Mouse (Mus musculus) embryo, embryonic 10 days (tissue): ENCODE data around the gene Rslcan18.
A peak's percentile ranks its signal among the peaks of the same experiment; 100 is the strongest.
"Not testable (repeated sequence)": the region's sequence is repeated elsewhere in the genome, so short reads cannot be mapped to it uniquely, and the experiment has no call there.

Experiments used
- DNase-seq: peaks from one replicate; pipeline ENCODE4 v3.0.0-alpha.2; 2015; ENCODE audit warnings: low spot score

Gene Rslcan18

DNA sequence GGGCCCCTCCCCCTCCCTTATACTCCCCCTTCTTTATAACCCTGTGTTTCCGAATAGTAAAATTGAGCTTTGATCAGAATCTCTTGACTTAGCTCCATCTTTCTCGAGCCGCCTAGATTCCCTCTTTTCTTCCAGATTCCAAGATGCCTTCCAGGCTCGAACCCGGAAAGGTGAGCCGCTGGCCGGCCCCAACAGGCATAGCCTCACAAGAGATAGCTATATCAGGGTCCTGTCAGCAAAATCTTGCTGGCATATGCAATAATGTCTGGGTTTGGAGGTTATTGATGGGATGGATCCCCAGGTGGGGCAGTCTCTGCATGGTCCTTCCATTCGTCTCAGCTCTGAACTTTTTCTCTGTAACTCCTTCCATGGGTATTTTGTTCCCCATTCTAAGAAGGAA, at the start of gene Rslcan18:
Gene Rslcan18, minus strand, starts transcription at position 101 of the 400 bp plus-strand sequence.
- not testable (repeated sequence) for DNase-seq

- peak; percentile 86 for DNase-seq
These were observed 12.1 kb upstream of the Rslcan18 start for GRCm38 (mm10) chr13:67128038-67128721.

DNA sequence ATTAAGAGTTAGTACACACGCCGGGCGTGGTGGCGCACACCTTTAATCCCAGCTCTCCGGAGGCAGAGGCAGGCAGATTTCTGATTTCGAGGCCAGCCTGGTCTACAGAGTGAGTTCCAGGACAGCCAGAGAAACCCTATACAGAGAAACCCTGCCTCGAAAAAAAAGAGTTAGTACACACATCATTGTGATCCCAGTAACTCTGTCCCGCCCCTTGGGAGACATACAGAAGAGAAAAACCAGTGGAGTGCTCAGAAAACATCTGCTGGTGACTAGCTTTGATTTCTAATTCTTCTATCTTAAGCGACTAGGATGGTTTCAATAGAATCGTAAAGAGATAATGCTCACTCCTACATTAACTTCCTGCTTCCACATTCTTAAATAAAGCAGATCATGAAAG, 11.4 kb upstream of the Rslcan18 start:
- not testable (repeated sequence) for DNase-seq

DNA sequence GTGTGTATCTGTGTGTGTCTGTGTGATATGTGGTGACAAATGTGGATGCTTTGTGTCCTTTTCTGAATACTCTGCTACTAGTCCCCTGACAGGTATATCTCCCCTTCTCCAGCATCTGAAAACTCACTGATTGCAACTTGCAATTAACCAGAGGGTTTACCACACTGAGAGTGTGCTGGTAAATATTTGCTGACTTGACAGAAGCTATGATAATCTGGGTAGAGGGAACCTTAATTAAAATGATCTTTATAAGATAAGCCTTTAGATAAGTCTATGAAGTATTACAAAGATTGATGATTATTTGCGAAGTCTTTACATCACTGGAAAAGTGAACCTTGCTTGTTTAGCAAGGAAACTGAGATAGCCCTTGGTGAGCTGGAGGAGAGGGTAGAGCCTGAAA, 8.4 kb upstream of the Rslcan18 start:
- no peak for DNase-seq

DNA sequence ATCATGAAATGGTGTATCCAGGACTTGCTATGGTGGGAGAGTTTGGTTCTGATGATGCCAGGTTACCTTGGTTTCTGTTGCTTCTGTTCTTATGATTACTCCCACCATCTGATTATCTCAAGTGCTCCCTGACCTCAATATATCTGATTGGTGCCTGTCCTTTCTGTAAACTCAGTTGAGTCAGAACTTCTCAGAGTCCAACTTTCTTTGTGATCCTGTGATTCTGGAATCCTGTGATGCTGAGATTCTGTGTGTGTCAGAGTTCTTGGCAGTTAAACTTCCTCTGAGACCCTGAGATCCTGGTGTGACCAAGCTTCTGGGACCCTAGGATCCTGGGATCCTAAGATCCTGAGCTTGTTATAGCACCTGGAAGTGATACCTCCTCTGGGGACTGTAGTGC, 5.3 kb upstream of the Rslcan18 start, which contains the start of gene Zfp759:
Gene Zfp759, plus strand, starts transcription at position 301 of the 400 bp plus-strand sequence.
- DNase-seq = not testable (repeated sequence)

DNA sequence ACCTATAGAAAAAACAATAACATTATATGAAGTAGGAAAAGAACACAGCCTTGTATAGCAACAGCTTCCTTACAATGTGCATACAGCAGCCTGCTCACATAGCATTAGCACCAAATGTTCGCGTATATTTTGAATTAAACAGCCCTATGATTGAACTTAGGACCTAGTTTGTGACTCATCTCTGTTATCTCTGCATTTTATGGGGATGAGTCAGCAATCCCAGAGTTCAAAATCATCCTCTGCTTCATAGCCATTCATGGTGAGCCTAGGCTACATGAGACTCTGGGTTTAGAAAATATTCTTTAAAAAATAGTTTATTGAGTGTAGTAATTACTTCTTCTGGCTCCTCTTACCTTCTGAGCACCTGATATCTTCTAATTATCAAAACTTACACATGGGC, 2.8 kb downstream of the Rslcan18 start:
- no peak for DNase-seq

DNA sequence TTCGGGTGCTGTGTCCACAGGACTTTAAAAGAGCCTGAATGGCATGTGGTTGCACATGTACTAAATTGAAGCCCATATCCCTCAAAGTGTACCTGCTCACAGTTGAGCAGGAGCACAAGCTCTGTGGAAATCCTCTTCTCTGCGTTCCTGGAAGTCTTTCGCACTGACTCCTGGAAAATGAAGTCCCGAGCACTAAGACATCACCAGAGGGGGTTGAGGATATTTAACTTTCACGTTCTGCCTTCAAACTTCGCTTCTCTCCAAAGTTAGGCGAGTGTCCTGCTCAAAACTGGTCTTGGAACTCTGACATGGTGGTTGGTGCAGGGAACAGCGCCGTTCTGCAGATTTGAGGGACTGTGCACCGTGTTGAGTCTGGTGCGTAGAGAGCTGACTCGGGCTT, 4.0 kb downstream of the Rslcan18 start:
- no peak for DNase-seq

GRCm38 (mm10) chr13:67108821-67109206, 7.2 kb downstream of the Rslcan18 start:
- no peak for DNase-seq

DNA sequence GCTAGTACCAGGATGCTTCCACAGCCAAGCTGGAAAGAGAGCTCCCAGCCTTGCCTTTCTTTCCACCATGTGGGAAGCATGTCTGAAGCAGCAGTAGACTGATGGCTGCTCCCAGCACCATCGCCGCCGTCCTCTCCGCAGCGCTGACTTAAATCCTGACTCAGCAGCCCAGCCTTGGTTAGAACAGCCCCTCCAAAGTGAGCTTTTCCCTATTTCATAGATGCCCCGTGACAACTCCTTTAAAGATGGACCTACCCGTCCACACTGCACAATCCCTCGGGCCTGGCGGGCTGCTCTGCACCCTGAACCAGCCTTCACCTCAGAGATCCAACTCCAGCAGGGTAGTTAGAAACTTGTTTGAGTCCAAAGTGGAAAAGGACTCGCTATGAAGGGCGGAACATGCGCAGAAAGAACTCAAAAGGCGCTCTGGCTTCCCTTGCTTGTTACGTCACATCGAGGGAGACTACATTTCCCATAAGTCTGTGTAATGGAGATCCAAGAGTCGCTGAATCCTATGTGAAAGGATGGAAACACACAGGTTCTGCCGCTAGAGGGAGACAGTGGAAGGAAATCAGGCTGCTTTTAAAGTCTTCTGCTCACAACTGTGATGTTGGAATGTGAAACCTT, 7.8 kb downstream of the Rslcan18 start, which contains the start of gene Gm28557:
Gene Gm28557, minus strand, starts transcription at position 411 of the 627 bp plus-strand sequence.
- DNase-seq = peak; percentile 99

DNA sequence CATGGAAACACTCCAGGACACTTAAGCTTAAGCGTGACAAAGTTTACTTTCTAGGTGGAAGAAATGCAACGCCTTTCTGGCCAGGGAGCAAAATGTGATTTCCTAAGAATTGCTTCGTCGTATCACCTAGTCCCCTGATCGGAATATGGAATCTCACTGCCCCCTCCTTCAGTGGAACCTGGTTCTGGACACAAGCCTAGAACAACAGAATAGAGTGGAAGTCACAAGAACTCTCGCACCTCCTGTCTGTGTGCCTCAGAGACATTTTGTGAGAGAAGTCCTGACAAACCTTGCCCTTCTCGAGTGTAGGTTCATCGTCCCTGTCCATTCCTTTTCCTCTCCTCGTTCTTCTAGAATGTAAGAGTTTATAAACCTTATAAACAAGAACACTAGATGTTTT, 8.4 kb downstream of the Rslcan18 start:
- DNase-seq = no peak

DNA sequence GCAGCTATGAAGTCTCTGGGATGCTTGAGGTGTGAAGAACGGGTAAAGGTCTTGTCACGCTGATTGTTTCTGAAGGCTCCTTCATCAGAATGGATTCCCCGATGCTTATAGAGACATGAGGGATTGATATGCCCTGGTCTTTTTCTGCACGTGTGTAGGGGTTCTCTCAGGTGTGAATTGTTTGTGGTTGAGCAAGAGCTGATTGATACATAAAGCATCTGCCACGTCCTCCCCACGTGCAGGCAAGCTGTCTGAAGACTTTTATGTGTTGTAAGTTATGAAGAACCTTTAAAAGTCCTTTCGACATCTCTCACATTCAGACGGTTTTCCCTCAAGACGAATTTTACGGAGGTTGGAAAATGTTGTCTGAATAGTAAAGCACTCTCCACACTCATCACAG, 18.2 kb downstream of the Rslcan18 start, which contains the start of gene Zfp708:
Gene Zfp708, minus strand, starts transcription at position 101 of the 400 bp plus-strand sequence.
- no peak for DNase-seq

DNA sequence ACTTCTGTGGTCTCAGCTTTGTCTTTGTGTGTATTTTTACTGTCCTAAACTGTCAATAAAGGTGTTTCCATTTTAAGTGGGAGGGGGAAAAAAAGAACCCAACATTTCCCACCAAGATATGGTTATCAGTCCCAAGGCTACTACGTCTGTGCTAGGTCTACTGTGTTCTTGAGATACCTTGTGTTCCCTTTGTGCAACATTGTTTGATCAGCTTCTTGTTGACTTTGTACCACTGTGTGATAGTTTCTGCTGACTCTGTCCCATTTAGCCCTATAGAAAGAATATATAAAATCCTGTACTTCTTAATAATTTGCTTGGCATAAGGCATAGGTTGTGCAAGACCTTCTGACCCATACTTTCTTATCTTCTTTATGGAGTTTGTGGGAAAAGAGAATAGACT, 25.9 kb downstream of the Rslcan18 start:
- no peak for DNase-seq

GRCm38 (mm10) chr13:67081946-67082345, 34.1 kb downstream of the Rslcan18 start:
- no peak for DNase-seq

DNA sequence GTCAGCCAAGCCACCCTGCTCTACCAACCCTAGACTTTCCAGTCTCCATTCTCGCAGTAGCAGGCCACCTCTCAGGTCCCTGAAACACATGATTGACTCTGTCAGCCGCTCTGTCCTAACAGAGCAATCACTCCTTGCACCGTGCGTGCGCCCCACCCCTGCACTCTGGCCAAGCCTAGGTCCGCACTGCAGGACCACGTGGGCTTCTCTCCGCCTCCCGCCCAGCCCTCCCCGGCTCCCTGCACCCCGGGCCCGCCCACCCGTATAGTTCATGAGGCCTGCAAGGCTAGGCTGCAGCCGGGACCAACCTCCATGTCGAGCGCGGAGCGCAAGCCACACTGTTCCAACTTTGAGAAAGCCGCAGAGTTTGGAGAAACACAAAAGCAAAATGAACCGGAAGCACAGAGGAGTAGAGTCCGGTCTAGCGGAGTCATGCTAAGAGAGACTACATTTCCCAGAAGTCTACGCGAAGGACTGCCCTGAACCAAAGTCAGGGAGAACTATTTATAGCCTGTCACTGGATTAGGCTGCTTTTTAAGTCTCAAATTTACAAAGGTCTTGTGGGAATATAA, 34.8 kb downstream of the Rslcan18 start:
- DNase-seq = peak; percentile 87

DNA sequence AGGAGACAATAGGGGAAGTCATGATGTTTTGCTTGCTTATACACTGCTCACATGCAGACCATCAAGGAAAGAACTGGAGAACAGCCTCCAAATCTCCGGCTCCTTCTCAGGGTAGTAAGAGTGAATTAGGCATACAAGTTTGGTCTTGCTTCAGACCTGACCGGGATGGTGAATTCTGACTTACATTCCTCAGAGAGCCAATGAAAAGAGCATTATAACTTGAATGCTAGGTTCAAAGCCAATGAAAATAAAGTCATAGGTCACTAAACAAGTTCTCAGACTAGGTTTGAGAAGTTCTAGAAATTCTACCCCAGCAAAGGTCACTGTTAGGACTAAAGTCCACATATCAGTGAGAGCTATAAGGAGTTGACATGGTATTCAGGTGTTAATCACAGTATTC, 38.8 kb downstream of the Rslcan18 start:
- no peak for DNase-seq

DNA sequence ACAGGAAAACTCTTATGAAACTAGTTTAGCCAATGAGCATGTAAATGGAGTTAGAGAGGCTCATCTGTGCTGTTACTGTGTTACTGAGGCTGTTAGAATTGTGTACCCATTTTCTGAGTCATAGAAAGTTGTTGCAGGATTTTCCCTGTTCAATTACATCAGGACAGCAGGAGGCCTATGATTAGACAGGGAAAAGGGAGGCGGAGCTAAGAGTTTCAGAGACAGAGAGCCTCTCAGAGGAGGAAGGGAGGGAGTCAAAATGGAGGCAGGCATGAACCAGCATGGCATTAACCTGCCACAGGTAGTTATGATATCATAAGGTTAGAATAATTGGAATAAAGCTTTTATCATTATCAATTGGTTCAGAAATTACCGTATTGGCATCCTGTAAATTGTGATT, 43.3 kb downstream of the Rslcan18 start:
- DNase-seq = no peak

DNA sequence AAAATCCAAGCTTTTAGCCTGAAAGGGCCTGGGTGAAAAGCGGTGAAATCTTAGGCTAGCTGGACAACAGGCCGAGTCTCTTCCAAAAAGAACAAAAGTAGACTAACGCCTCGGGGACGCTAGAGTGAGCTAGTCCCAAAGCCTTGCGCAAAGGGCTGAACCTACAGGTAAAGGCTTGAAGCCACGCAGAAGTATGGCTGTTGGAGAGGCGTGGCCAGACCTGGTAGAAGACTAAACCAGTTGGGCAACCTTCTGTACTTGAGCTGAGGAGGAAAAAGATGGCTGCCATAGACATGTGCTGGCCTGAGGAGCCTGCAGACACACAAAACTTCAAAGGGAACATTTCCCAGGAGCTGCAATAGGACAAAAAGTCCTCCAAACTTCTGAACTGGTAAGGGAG, 50.7 kb downstream of the Rslcan18 start:
- no peak for DNase-seq

DNA sequence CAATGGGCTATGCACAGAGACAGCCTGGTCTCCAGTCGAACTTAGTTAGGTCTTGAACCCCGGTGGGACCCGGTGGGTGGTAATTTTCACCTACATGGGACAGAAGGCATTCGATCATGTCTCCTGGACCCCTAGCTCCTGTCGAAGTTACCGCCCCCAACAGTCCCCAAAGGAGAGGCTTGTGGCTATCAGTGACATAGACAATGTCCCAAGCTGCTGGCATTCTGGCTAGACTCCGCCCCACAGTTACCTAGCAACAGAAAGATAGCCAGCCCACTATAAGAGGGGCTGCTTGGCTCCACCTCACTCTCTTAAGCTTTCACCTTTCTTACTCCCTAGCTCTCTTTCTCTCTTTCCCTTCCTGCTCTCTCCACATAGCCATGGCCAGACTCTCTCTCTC, 53.6 kb downstream of the Rslcan18 start:
- no peak for DNase-seq

GRCm38 (mm10) chr13:67060786-67061358, 55.2 kb downstream of the Rslcan18 start, which contains the start of gene Zfp712:
Zfp712 (minus strand) TSS chr13:67061170.
- DNase-seq = peak; percentile 96

GRCm38 (mm10) chr13:67060161-67060785, 55.8 kb downstream of the Rslcan18 start:
- DNase-seq = no peak
